Mouse (Mus musculus) embryo, embryonic 10.5 days (tissue): Measurements from ENCODE around the gene Hist1h3a.
"Not testable (repeated sequence)": the region's sequence is repeated elsewhere in the genome, so short reads cannot be mapped to it uniquely, and the experiment has no call there.

Experiments used
- DNase-seq: peaks from one replicate; pipeline ENCODE4 v3.0.0-alpha.2; 2015; ENCODE audit warnings: low spot score

Gene Hist1h3a

GRCm38 (mm10) chr13:23743215-23743614 is 19.0 kb downstream of the Hist1h3a start:
- DNase-seq, result peak; percentile 33

- DNase-seq, result no peak
Observed at GRCm38 (mm10) chr13:23742007-23742406, 20.2 kb downstream of the Hist1h3a start.

GRCm38 (mm10) chr13:23740910-23741309 is 21.3 kb downstream of the Hist1h3a start:
- DNase-seq, result peak; percentile 35

- DNase-seq, result peak; percentile 63
Observed at GRCm38 (mm10) chr13:23740256-23740840, 21.8 kb downstream of the Hist1h3a start.

- no peak for DNase-seq
Observed at GRCm38 (mm10) chr13:23739922-23740252, 22.3 kb downstream of the Hist1h3a start.

GRCm38 (mm10) chr13:23739069-23739921 is 22.9 kb downstream of the Hist1h3a start:
- peak; percentile 94 for DNase-seq

GRCm38 (mm10) chr13:23738677-23739068 is 23.5 kb downstream of the Hist1h3a start, which contains the start of gene Hist1h1c:
Gene Hist1h1c, plus strand, starts transcription at chr13:23738808.
- peak; percentile 96 for DNase-seq

- DNase-seq, result peak; percentile 59
Observed at GRCm38 (mm10) chr13:23738041-23738440, 24.1 kb downstream of the Hist1h3a start.

GRCm38 (mm10) chr13:23737091-23737490 is 25.1 kb downstream of the Hist1h3a start:
- DNase-seq, result no peak

- peak; percentile 70 for DNase-seq
Observed at GRCm38 (mm10) chr13:23732156-23732804, 29.9 kb downstream of the Hist1h3a start.

GRCm38 (mm10) chr13:23730479-23730878 is 31.7 kb downstream of the Hist1h3a start:
- DNase-seq, result peak; percentile 23

GRCm38 (mm10) chr13:23729706-23730105 is 32.5 kb downstream of the Hist1h3a start:
- DNase-seq, result no peak

GRCm38 (mm10) chr13:23729192-23729525 is 33.0 kb downstream of the Hist1h3a start:
- no peak for DNase-seq

GRCm38 (mm10) chr13:23728472-23729191 is 33.6 kb downstream of the Hist1h3a start:
- DNase-seq, result no peak

GRCm38 (mm10) chr13:23725213-23725612 is 37.0 kb downstream of the Hist1h3a start:
- DNase-seq, result no peak

- no peak for DNase-seq
Observed at GRCm38 (mm10) chr13:23724239-23724638, 37.9 kb downstream of the Hist1h3a start.

GRCm38 (mm10) chr13:23717593-23718245 is 44.5 kb downstream of the Hist1h3a start:
- not testable (repeated sequence) for DNase-seq

- DNase-seq, result no peak
Observed at GRCm38 (mm10) chr13:23717176-23717575, 45.0 kb downstream of the Hist1h3a start.

- no peak for DNase-seq
Observed at GRCm38 (mm10) chr13:23716261-23717042, 45.7 kb downstream of the Hist1h3a start.
